Mouse (Mus musculus) G1E (cell line): ENCODE measurements around the gene Sgsm2.

ENCODE experiments used
- CTCF ChIP-seq: IDR thresholded peaks from 2 replicates; pipeline ENCODE4 v1.5.1; 2012; ENCODE audit warnings: low read depth, low read length, inconsistent platforms, mixed read lengths
- GATA1 ChIP-seq: IDR thresholded peaks from 2 replicates; pipeline ENCODE4 v1.6.1; 2012; ENCODE audit warnings: borderline replicate concordance, low read length, inconsistent platforms, mixed read lengths
- GATA2 ChIP-seq: IDR thresholded peaks from 2 replicates; pipeline ENCODE4 v1.6.1; 2012; ENCODE audit warnings: low read depth, low read length, inconsistent platforms, borderline replicate concordance
- POLR2AphosphoS5 ChIP-seq: IDR thresholded peaks from 2 replicates; pipeline ENCODE4 v1.6.1; 2012; ENCODE audit warnings: low read depth, low read length, inconsistent platforms; ENCODE audit not compliant: insufficient replicate concordance

DNA sequence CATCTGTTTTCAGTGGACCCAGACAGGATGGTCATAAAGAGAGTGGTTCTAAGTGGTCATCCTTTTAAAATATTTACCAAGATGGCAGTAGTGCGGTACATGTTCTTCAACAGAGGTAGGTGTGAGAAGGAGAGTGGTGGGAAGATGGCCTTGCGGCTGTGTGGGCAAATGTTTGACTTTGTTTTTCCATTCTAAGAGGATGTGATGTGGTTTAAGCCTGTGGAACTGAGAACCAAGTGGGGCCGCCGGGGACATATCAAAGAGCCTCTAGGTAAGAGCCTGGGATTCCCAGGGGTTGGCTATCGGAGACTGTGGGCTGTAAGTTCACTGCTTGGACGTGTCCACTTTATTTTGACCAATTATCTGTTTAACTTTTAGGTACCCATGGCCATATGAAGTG is 11.0 kb upstream of the Sgsm2 start:
- TF ChIP-seq CTCF (no peak), POLR2AphosphoS5 (no peak), GATA1 (no peak), GATA2 (no peak)
